Mouse (Mus musculus) adrenal gland, adult (tissue): ENCODE measurements around the gene Rab38.

ENCODE experiments used
- DNase-seq, 2 experiments: peaks; one replicate each; pipeline ENCODE4 v3.0.0; 2022 to 2023; ENCODE audit warnings: low spot score in 1 of 2; ENCODE audit not compliant: inconsistent age in 2 of 2

Gene Rab38

DNA sequence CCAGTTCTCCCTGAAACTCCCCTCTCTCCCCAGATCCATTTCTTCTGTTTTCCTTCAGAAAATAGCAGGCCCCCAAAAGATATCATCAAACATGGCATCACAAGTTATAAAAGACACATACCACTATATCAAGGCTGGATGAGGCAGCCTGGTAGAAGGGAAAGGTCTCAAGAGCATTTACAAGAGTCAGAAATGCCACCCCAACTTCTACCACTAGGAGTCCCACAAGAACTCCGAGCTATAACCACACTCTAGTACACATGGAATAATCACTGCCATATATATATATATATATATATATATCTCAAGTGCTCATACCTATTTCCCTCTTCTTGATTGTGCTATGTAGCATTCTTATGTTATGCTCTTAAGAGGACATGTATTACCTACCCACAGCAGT is 92.4 kb downstream of the Rab38 start:
- no peak for DNase-seq

DNA sequence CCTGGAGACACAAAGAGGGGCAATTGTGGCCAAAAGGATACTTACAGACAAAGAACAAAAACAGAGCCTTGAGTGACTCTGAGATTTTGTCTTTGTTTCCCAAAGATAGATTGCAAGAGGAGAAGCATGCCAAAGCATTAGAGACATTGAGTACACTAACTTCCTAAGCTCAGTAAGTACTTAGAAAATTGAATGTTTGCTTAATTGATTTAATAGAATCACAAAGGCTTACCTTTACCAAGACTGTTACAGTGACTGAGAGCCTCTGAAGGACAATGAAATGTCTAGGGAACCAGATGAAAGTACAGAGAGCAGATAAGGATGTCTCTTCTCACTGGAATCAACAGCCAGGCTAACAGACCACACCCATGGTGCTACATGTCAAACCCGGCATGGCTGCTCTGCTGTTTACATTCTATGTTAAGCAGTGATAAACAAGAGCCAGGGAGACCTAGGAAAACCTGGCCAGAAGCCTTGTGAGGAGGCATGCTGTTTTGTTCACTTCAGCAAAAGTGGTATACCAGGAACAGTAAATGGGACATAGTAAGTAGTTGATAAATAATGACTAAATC is 97.1 kb downstream of the Rab38 start:
- DNase-seq: no peak

DNA sequence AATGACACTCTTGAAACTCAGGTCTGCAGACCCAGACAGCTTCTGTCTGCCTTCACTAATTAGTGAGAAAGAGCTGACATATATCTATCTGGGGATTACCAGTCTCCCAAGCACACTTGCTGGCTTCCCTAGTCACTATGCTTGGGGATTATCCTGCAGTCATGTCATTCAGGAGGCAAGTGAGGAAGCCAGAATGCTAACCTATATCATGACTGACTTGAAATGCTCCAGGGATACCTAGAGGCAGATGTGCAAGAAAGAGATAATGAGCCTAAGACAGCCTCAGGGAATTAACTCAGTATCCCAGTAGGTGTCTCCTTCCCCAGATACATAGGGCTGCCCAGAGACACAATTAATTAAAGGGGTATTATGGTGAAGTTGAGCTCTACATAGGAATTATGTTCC is 106.1 kb downstream of the Rab38 start:
- no peak for DNase-seq

DNA sequence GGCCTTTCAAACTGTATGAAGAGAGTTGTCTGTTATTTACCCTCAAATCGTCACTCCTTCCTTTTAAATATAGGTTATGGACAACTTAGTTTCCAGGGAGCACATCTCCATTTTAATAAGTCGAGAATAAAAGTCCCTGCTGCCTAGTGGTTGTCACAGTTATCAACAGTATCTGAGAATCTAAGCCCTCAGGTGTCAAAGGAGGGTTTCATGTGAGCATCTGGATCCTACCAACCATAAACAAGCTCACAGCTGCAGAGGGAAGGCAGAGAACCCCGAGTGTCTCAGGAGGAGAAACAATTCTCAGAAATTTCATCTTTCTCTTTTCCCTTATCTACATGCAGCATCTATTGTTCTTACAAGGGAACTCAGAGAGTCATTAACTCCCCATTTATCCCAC is 106.7 kb downstream of the Rab38 start:
- DNase-seq: no peak
